Mouse (Mus musculus) limb, embryonic 13.5 days (tissue): ENCODE measurements around the gene 1700001C02Rik. TPM values are rescaled to one million over a fixed set of nuclear protein-coding genes. Genes with fewer than 3 reads are reported as not detected.

ENCODE experiments used
- ATAC-seq: fragments of 200-750 bp; cut with Nextera tagmentation; 2 replicates; pipeline ENCODE4 v1.8.0; 2017; ENCODE audit warnings: low read depth, moderate number of reproducible peaks, moderate TSS enrichment; ENCODE audit not compliant: low FRiP score
- H3K27ac ChIP-seq: fragments of 300-500 bp; sonication (generic); 2 replicates; pipeline ENCODE4 v1.5.1; 2015; ENCODE audit warnings: inconsistent platforms, mild to moderate bottlenecking, moderate library complexity
- H3K27me3 ChIP-seq: fragments of 300-500 bp; sonication (generic); 2 replicates; pipeline ENCODE4 v1.6.1; 2015; ENCODE audit warnings: mild to moderate bottlenecking, inconsistent platforms
- H3K36me3 ChIP-seq: fragments of 300-500 bp; sonication (generic); 2 replicates; pipeline ENCODE4 v1.6.1; 2015; ENCODE audit warnings: inconsistent platforms, mild to moderate bottlenecking, moderate library complexity
- H3K4me1 ChIP-seq: fragments of 300-500 bp; sonication (generic); 2 replicates; pipeline ENCODE4 v1.6.1; 2015; ENCODE audit warnings: inconsistent platforms
- H3K4me2 ChIP-seq: fragments of 300-500 bp; sonication (generic); replicated peaks from 2 replicates; pipeline ENCODE4 v1.6.1; 2015; ENCODE audit warnings: inconsistent platforms, mild to moderate bottlenecking, moderate library complexity
- H3K4me3 ChIP-seq: fragments of 300-500 bp; sonication (generic); 2 replicates; pipeline ENCODE4 v1.5.1; 2015; ENCODE audit warnings: moderate library complexity, mild to moderate bottlenecking, inconsistent platforms
- H3K9ac ChIP-seq: fragments of 300-500 bp; sonication (generic); 2 replicates; pipeline ENCODE4 v1.6.1; 2015; ENCODE audit warnings: mild to moderate bottlenecking, inconsistent platforms
- H3K9me3 ChIP-seq: fragments of 300-500 bp; sonication (generic); 2 replicates; pipeline ENCODE4 v1.6.1; 2016; ENCODE audit warnings: inconsistent platforms
- WGBS: fragments of 180-500 bp; shearing (Covaris S2); methylation state at CpG from one replicate; pipeline ENCODE4 v1.1.7; 2015; 5-methylcytosine and 5-hydroxymethylcytosine counted together
- polyA plus RNA-seq: library from polyadenylated mRNA; unstranded; fragments of >200 nt; fragmentation: Nextera tagmentation; extraction: Ambion mirVana; gene quantifications from 2 replicates; pipeline ENCODE4 v1.2.1, GENCODE M21; 2015

1700001C02Rik gene
- polyA plus RNA-seq, 1 experiment from 2014 or later: not detected

- Histone ChIP-seq H3K4me1 (peaks cover 33% of the 10 kb centered on the region), H3K4me3 (no peak overlapping the region), H3K27me3 (no peaks in the 10 kb centered on the region), H3K9ac (no peak overlapping the region), H3K9me3 (no peaks in the 10 kb centered on the region), H3K4me2 (no peak overlapping the region), H3K27ac (peak overlapping the region; percentile 77), H3K36me3 (no peaks in the 10 kb centered on the region)
- ATAC-seq: no peak
- 47% methylated on average over 8 of the region's 8 CpGs for WGBS
Observed at GRCm38 (mm10) chr5:30496821-30497220, 31.0 kb downstream of the 1700001C02Rik start.

GRCm38 (mm10) chr5:30497299-30497698 lies 31.5 kb downstream of the 1700001C02Rik start:
- H3K27ac ChIP-seq: peak overlapping the region; percentile 77
- no peaks in the 10 kb centered on the region for H3K9me3 ChIP-seq
- no peak overlapping the region for H3K4me3 ChIP-seq
- no peaks in the 10 kb centered on the region for H3K27me3 ChIP-seq
- H3K4me1 ChIP-seq: peaks cover 33% of the 10 kb centered on the region
- no peak overlapping the region for H3K9ac ChIP-seq
- H3K4me2 ChIP-seq: peak overlapping the region; percentile 25
- no peak; the same call in 1 of the 2 replicates for ATAC-seq
- H3K36me3 ChIP-seq: no peaks in the 10 kb centered on the region
- WGBS: 17% methylated on average over 7 of the region's 7 CpGs

- Histone ChIP-seq H3K4me3 (no peak overlapping the region), H3K4me2 (no peak overlapping the region), H3K9ac (no peak overlapping the region), H3K36me3 (no peaks in the 10 kb centered on the region), H3K4me1 (peaks cover 32% of the 10 kb centered on the region), H3K9me3 (no peaks in the 10 kb centered on the region), H3K27me3 (no peaks in the 10 kb centered on the region), H3K27ac (no peak overlapping the region)
- ATAC-seq: no peak
- 89% methylated on average over 8 of the region's 8 CpGs for WGBS
Observed at GRCm38 (mm10) chr5:30513111-30513510, 47.3 kb downstream of the 1700001C02Rik start.

DNA sequence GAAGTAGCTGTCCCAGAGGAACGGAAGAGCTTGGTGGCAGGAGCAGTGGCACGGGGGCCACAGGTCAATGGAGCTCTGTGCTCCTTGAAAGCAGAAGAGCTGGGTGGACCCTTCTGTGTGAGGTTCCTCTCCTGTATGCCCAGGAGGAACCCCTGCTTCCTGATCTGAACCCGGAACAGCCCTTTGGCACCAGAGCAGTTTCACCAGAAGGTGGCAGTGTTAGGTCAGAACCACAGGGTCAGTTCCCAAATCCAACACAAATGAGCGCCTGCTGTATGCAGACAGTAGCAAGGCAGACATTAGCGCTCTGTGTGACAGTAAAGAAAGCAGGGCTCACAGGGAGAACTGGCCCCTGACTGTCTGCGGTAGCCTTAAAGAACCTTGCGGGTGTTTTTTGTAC lies 50.5 kb downstream of the 1700001C02Rik start:
- Histone ChIP-seq H3K4me1 (peaks cover 36% of the 10 kb centered on the region), H3K27me3 (no peaks in the 10 kb centered on the region), H3K27ac (no peak overlapping the region), H3K9me3 (no peaks in the 10 kb centered on the region), H3K4me2 (no peak overlapping the region), H3K4me3 (no peak overlapping the region), H3K9ac (no peak overlapping the region), H3K36me3 (no peaks in the 10 kb centered on the region)
- no peak for ATAC-seq
- 54% methylated on average over 7 of the region's 7 CpGs for WGBS

GRCm38 (mm10) chr5:30518108-30518507 lies 52.3 kb downstream of the 1700001C02Rik start:
- H3K27ac ChIP-seq: peak overlapping the region; percentile 33
- WGBS: 34% methylated on average over 5 of the region's 5 CpGs
- no peak overlapping the region for H3K9ac ChIP-seq
- no peak overlapping the region for H3K4me3 ChIP-seq
- no peaks in the 10 kb centered on the region for H3K27me3 ChIP-seq
- peaks cover 36% of the 10 kb centered on the region for H3K4me1 ChIP-seq
- no peaks in the 10 kb centered on the region for H3K36me3 ChIP-seq
- H3K9me3 ChIP-seq: no peaks in the 10 kb centered on the region
- no peak overlapping the region for H3K4me2 ChIP-seq
- no peak for ATAC-seq

GRCm38 (mm10) chr5:30518547-30518946 lies 52.7 kb downstream of the 1700001C02Rik start:
- H3K4me2 ChIP-seq: no peak overlapping the region
- no peak for ATAC-seq
- peak overlapping the region; percentile 33; the same call in 1 of the 2 replicates for H3K27ac ChIP-seq
- no peak overlapping the region for H3K9ac ChIP-seq
- no peaks in the 10 kb centered on the region for H3K27me3 ChIP-seq
- H3K36me3 ChIP-seq: no peaks in the 10 kb centered on the region
- peaks cover 34% of the 10 kb centered on the region for H3K4me1 ChIP-seq
- no peak overlapping the region for H3K4me3 ChIP-seq
- WGBS: 49% methylated on average over 6 of the region's 6 CpGs
- H3K9me3 ChIP-seq: no peaks in the 10 kb centered on the region

GRCm38 (mm10) chr5:30519494-30519893 lies 53.6 kb downstream of the 1700001C02Rik start:
- Histone ChIP-seq H3K27me3 (no peaks in the 10 kb centered on the region), H3K4me2 (no peak overlapping the region), H3K4me3 (no peak overlapping the region), H3K36me3 (no peaks in the 10 kb centered on the region), H3K4me1 (peaks cover 30% of the 10 kb centered on the region), H3K27ac (0 out of 2 replicates have a peak overlapping the region, but pooled peaks have one; percentile 15), H3K9ac (no peak overlapping the region), H3K9me3 (no peaks in the 10 kb centered on the region)
- ATAC-seq: no peak
- WGBS: 29% methylated on average over 7 of the region's 7 CpGs

DNA sequence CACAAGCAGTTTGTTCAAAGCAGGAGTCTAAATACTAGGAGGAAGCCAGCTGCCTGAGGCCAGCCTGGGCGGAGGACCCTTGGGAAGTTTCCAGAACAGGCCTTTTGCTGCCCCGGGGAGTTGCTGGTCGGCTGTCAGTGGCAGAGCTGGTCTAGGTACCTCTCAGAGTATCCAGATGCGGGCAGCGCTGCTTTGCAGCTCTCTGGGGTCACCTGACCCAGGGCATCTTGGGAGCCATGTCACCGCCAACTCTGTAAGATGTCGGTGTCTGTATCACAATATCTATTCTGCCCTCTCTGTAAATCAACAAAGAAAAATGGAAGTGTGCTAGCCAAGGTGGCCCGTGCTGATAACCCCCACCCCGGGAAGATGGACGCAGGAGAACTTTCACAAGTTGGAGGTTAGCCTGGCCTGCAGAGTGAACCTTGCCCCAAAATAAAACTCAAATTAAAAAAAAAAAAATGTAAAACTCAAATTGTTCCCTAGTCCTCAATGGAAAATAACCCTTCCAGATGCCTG lies 54.4 kb downstream of the 1700001C02Rik start:
- no peak overlapping the region; the same call in 1 of the 2 replicates for H3K4me2 ChIP-seq
- no peaks in the 10 kb centered on the region for H3K36me3 ChIP-seq
- no peaks in the 10 kb centered on the region for H3K27me3 ChIP-seq
- no peak overlapping the region for H3K9ac ChIP-seq
- no peaks in the 10 kb centered on the region for H3K9me3 ChIP-seq
- ATAC-seq: no peak
- 78% methylated on average over 10 of the region's 10 CpGs for WGBS
- H3K27ac ChIP-seq: no peak overlapping the region
- no peak overlapping the region for H3K4me3 ChIP-seq
- H3K4me1 ChIP-seq: peaks cover 30% of the 10 kb centered on the region

GRCm38 (mm10) chr5:30522406-30522805 lies 56.6 kb downstream of the 1700001C02Rik start:
- WGBS: 88% methylated on average over 8 of the region's 8 CpGs
- peaks cover 40% of the 10 kb centered on the region for H3K4me1 ChIP-seq
- no peak for ATAC-seq

DNA sequence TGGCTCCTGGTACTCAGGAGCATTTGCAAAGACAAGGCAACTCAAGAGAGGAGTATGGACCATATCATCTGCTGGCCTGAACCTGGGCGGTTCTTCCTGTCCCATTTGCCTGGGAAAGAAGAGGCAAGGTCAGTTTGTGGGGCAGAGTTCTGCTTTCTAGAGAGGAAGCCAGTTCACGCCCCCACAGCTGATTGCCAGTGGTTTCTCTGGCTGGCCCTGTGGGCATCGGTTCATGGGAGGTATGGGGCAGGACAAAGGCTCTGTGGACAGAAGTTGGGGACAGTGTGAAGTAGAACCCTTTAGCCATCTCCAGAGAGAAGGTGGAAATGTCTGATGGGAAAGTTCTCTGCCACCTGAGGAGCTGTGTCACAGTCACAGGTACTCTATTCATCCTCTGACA lies 57.3 kb downstream of the 1700001C02Rik start:
- ATAC-seq: no peak
- no peak overlapping the region for H3K27ac ChIP-seq
- WGBS: 77% methylated on average over 3 of the region's 3 CpGs
- no peaks in the 10 kb centered on the region for H3K36me3 ChIP-seq
- H3K9ac ChIP-seq: no peak overlapping the region
- no peak overlapping the region for H3K4me2 ChIP-seq
- no peaks in the 10 kb centered on the region for H3K9me3 ChIP-seq
- H3K4me1 ChIP-seq: peaks cover 36% of the 10 kb centered on the region
- H3K4me3 ChIP-seq: no peak overlapping the region
- H3K27me3 ChIP-seq: peaks cover 8% of the 10 kb centered on the region; the same call in 1 of the 2 replicates

More at GRCm38 (mm10) chr5:30522406-30522805, 56.6 kb downstream of the 1700001C02Rik start:
- Histone ChIP-seq H3K36me3 (no peaks in the 10 kb centered on the region), H3K27me3 (peaks cover under 1% of the 10 kb centered on the region; the same call in 1 of the 2 replicates), H3K9me3 (no peaks in the 10 kb centered on the region), H3K4me3 (no peak overlapping the region), H3K4me2 (no peak overlapping the region), H3K27ac (no peak overlapping the region), H3K9ac (no peak overlapping the region)

DNA sequence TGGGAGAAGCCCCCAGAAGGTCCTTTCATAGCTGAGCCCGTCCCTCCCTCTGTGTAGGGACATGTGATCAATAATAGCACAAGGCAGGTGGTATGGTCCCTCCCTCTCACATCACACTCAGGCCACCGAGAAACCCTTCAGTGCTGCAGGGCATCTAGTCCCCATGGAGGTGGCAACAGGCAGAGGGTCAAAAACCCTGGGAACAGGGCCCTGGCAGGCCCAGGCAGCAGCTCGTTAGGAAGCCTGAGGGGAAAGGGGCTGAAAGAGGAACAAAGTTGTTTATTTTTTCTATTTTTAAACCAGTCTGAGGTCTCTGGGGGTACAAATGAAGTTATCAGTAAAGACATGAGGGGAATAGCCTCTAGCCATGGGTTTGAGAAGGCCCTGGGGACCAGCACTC lies 58.4 kb downstream of the 1700001C02Rik start:
- Histone ChIP-seq H3K4me1 (peaks cover 25% of the 10 kb centered on the region), H3K27ac (no peak overlapping the region), H3K36me3 (no peaks in the 10 kb centered on the region), H3K9me3 (no peaks in the 10 kb centered on the region), H3K4me3 (no peak overlapping the region), H3K27me3 (peaks cover 13% of the 10 kb centered on the region; the same call in 1 of the 2 replicates), H3K4me2 (no peak overlapping the region), H3K9ac (no peak overlapping the region)
- 37% methylated on average over 3 of the region's 3 CpGs for WGBS
- no peak for ATAC-seq

- Histone ChIP-seq H3K9ac (no peak overlapping the region), H3K4me2 (no peak overlapping the region), H3K4me1 (peaks cover 13% of the 10 kb centered on the region; the same call in 1 of the 2 replicates), H3K27me3 (peaks cover 13% of the 10 kb centered on the region; the same call in 1 of the 2 replicates), H3K9me3 (no peaks in the 10 kb centered on the region), H3K36me3 (no peaks in the 10 kb centered on the region), H3K4me3 (no peak overlapping the region), H3K27ac (no peak overlapping the region)
- ATAC-seq: no peak
- 20% methylated on average over 12 of the region's 12 CpGs for WGBS
Observed at GRCm38 (mm10) chr5:30525920-30526836, 60.3 kb downstream of the 1700001C02Rik start.
